Mouse (Mus musculus) lung, postnatal 0 days (tissue): Measurements from ENCODE around the gene Mbd4. TPM values are rescaled to one million over a fixed set of nuclear protein-coding genes. Genes with fewer than 3 reads are reported as not detected.

ENCODE experiments used
- ATAC-seq: fragments of 200-750 bp; cut with Nextera tagmentation; 2 replicates; pipeline ENCODE4 v1.8.0; 2017; ENCODE audit warnings: moderate library complexity
- DNase-seq: peaks from one replicate; pipeline ENCODE4 v3.0.0-alpha.2; 2016; ENCODE audit warnings: low spot score
- H3K27ac ChIP-seq: fragments of 300-500 bp; sonication (generic); 2 replicates; pipeline ENCODE4 v1.5.1; 2014; ENCODE audit warnings: antibody characterized with exemption, mild to moderate bottlenecking, low read length, mixed read lengths
- H3K27me3 ChIP-seq: fragments of 300-500 bp; sonication (generic); replicated peaks from 2 replicates; pipeline ENCODE4 v1.6.1; 2014; ENCODE audit warnings: low read length, mixed read lengths; ENCODE audit not compliant: insufficient read depth
- H3K36me3 ChIP-seq: fragments of 300-500 bp; sonication (generic); 2 replicates; pipeline ENCODE4 v1.6.1; 2014; ENCODE audit warnings: low read length, mixed read lengths; ENCODE audit not compliant: insufficient read depth
- H3K4me1 ChIP-seq: fragments of 300-500 bp; sonication (generic); 2 replicates; pipeline ENCODE4 v1.6.1; 2014; ENCODE audit warnings: antibody characterized with exemption, low read depth, low read length, mixed read lengths; ENCODE audit not compliant: insufficient read depth
- H3K4me2 ChIP-seq: fragments of 300-500 bp; sonication (generic); replicated peaks from 2 replicates; pipeline ENCODE4 v1.6.1; 2014; ENCODE audit warnings: low read depth, mild to moderate bottlenecking, low read length, moderate library complexity, mixed read lengths
- H3K4me3 ChIP-seq: fragments of 300-500 bp; sonication (generic); 2 replicates; pipeline ENCODE4 v1.5.1; 2014; ENCODE audit warnings: low read depth, low read length
- H3K9ac ChIP-seq: fragments of 300-500 bp; sonication (generic); replicated peaks from 2 replicates; pipeline ENCODE4 v1.6.1; 2014; ENCODE audit warnings: low read depth, mild to moderate bottlenecking
- H3K9me3 ChIP-seq: fragments of 300-500 bp; sonication (generic); 2 replicates; pipeline ENCODE4 v1.6.1; 2016; ENCODE audit warnings: low read length, mixed read lengths
- CTCF ChIP-seq: IDR thresholded peaks from 2 replicates; pipeline ENCODE4 v1.5.1; 2016; ENCODE audit warnings: antibody characterized with exemption, mild to moderate bottlenecking
- EP300 ChIP-seq: IDR thresholded peaks from 2 replicates; pipeline ENCODE4 v1.6.1; 2016; ENCODE audit warnings: antibody characterized with exemption, mild to moderate bottlenecking, control low read depth
- WGBS: fragments of 180-500 bp; shearing (Covaris S2); extraction: QIAGEN DNeasy Blood & Tissue Kit; methylation state at CpG from one replicate; pipeline ENCODE4 v1.1.7; 2014; 5-methylcytosine and 5-hydroxymethylcytosine counted together
- polyA plus RNA-seq: library from polyadenylated mRNA; unstranded; fragments of >200 nt; fragmentation: Nextera tagmentation; extraction: Ambion mirVana; gene quantifications from 2 replicates; pipeline ENCODE4 v1.2.1, GENCODE M21; 2015

Gene Mbd4
- polyA plus RNA-seq, 1 experiment from 2014 or later = 4.5 TPM

DNA sequence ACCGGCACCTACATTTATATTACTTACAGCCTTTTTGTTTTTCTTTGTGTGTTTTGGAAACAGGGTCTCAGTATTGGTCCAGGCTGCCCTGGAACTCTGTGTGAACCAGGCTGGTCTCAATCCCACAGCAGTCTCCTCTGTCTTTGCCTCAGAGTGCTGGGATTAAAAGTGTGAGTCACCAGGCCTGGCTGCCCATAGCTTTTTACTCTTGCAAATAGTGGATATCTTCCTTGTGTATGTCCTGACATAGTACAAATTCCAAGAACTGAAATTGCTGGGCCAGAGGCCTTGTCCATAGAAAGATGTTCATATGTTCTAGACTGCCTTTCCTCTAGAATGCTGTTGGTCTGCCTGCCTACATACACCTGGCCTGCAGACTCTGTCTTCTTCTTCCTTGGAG, 43.2 kb upstream of the Mbd4 start:
- Histone ChIP-seq H3K4me1 (no peaks in the 10 kb centered on the region; the same call in 1 of the 2 replicates), H3K27ac (peak overlapping the region; percentile 64; the same call in 1 of the 2 replicates), H3K9ac (no peak overlapping the region), H3K27me3 (no peaks in the 10 kb centered on the region), H3K9me3 (no peaks in the 10 kb centered on the region), H3K4me2 (no peak overlapping the region), H3K36me3 (no peaks in the 10 kb centered on the region), H3K4me3 (no peak overlapping the region)
- DNase-seq (peak; percentile 44), ATAC-seq (no peak)
- 79% methylated on average over 1 of the region's 1 CpGs for WGBS
- TF ChIP-seq EP300 = no peak
- no peak for TF ChIP-seq CTCF

DNA sequence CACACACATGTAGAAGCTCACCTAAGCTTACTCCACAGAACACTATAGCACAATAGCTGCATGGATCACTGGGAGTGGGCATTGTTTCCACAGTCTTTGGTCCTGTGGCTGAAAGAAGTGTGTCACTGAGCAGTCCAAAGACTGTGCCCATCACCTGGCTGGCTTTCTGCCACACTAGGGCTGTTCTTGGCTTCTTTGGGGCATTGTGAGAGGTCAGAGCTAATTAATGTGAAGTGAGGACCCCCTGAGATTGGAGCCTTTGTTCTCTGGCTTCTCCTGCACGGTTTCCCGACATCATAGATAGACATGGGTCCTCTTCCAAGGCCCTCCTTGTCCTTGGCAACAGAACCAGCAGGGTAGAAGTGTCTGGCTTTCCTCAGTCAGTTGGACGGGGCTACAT, 39.2 kb upstream of the Mbd4 start:
- TF ChIP-seq CTCF (no peak), EP300 (no peak)
- Histone ChIP-seq H3K4me2 (no peak overlapping the region), H3K27me3 (no peaks in the 10 kb centered on the region), H3K4me3 (no peak overlapping the region), H3K9me3 (no peaks in the 10 kb centered on the region), H3K36me3 (no peaks in the 10 kb centered on the region), H3K4me1 (peaks cover 6% of the 10 kb centered on the region; the same call in 1 of the 2 replicates), H3K9ac (no peak overlapping the region), H3K27ac (peak overlapping the region; percentile 51)
- 73% methylated on average over 3 of the region's 3 CpGs for WGBS
- DNase-seq (no peak), ATAC-seq (no peak)

DNA sequence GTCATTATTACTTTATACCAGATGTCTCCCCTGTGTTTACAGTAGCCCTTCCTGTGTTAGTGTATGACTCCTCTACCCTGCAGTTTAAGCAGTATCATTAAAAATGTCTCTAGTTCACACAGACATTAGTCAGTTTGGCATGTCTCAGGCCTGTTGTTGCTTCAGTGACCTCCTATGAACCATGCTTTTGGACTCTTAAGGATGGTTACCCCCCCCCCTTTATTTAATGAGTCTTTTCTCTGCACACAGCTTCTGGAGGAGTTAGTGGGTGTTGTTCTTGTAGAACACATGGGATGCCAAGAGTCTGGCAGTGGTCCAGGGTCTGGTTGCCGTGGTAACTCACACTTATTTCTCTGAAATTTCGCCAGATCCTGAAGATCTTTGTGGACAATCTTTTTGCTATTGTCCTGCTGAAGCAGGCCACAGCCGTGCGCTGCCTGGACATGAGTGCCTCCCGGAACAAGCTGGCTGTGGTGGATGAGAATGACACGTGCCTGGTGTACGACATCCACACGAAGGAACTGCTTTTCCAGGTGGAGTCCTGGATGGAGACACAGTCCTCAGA, 38.4 kb upstream of the Mbd4 start:
- WGBS = 24% methylated on average over 8 of the region's 8 CpGs
- peak; percentile 89 for DNase-seq
- Histone ChIP-seq H3K27ac (peak overlapping the region; percentile 79), H3K9ac (no peak overlapping the region), H3K9me3 (no peaks in the 10 kb centered on the region), H3K4me2 (no peak overlapping the region), H3K27me3 (no peaks in the 10 kb centered on the region), H3K36me3 (no peaks in the 10 kb centered on the region), H3K4me3 (no peak overlapping the region), H3K4me1 (peaks cover 6% of the 10 kb centered on the region; the same call in 1 of the 2 replicates)
- ATAC-seq = peak; percentile 86
- no peak; the same call in 1 of the 2 replicates for TF ChIP-seq EP300
- TF ChIP-seq CTCF = no peak

DNA sequence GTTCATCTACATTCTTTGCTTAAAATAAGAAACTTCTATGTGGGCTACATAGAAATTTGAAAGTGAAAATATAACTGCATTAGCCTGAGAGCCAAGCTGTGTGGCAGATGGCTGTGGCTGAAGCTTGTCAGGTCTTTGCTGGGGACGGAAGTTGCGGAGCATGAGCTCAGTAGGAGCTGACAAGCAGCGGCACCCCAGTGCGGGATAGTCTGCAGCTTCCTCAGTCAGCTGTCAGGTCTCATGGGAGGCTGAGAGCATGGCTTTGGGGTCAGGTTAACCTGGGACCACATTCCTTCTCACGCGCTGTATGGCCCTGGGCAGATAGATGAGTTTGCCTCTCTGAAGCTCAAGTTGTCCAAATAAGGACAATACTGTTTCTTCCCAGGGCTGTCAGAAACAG, 37.9 kb upstream of the Mbd4 start:
- H3K4me3 ChIP-seq = no peak overlapping the region
- peak overlapping the region; percentile 79 for H3K27ac ChIP-seq
- no peaks in the 10 kb centered on the region for H3K9me3 ChIP-seq
- H3K36me3 ChIP-seq = no peaks in the 10 kb centered on the region
- 38% methylated on average over 6 of the region's 6 CpGs for whole genome bisulfite sequencing
- no peak for TF ChIP-seq EP300
- no peak for TF ChIP-seq CTCF
- no peak overlapping the region; the same call in 1 of the 2 replicates for H3K4me2 ChIP-seq
- H3K4me1 ChIP-seq = peaks cover 6% of the 10 kb centered on the region; the same call in 1 of the 2 replicates
- H3K9ac ChIP-seq = no peak overlapping the region
- H3K27me3 ChIP-seq = no peaks in the 10 kb centered on the region
- DNase-seq (peak; percentile 50), ATAC-seq (peak; percentile 47)

DNA sequence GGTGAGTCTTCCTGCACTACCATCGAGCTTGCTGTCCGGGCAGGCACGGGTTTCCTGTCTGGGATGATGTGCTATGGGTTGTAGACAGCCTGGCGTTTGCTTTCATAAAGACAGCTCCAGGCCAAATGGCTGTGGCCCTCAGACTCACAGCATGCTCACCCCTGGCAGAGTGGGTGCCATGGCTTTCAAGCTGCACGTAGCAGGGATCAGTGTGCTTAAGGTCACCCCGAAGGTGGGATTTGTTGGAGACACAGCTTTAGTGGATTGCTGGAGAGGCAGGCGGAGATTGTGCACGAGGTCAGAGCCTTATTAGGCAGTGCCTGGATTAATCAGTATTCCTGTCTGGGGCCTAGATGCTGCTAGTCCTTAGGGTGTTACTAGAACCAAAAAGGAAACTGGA, 37.4 kb upstream of the Mbd4 start:
- peak overlapping the region; percentile 79 for H3K27ac ChIP-seq
- no peak for ATAC-seq
- WGBS = 58% methylated on average over 8 of the region's 8 CpGs

DNA sequence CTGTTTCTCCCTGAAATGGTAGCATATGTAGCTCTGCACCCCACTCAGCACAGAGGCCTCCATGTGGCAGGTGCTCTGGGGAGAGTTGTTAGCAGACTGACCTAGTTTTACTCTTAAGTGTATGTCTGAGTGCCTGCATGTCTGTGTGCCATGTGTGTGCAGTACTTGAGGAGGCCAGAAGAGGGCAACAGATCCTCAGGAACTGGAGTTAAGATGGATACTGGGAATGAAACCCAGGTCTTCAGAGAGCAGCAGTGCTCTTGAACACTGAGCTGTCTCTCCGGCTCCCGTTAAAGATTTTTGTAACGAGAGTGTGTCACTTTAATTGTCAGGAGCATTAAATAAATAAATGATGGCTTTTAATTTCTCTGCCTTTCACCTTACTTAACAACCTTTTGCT, 35.1 kb upstream of the Mbd4 start:
- DNase-seq (no peak), ATAC-seq (no peak)
- no peak overlapping the region for H3K9ac ChIP-seq
- WGBS = 97% methylated on average over 3 of the region's 3 CpGs
- peaks cover 6% of the 10 kb centered on the region; the same call in 1 of the 2 replicates for H3K4me1 ChIP-seq
- no peaks in the 10 kb centered on the region for H3K36me3 ChIP-seq
- no peak overlapping the region for H3K27ac ChIP-seq
- H3K4me3 ChIP-seq = no peak overlapping the region
- H3K9me3 ChIP-seq = no peaks in the 10 kb centered on the region
- TF ChIP-seq EP300 (no peak), CTCF (peak; percentile 71)
- no peak overlapping the region for H3K4me2 ChIP-seq
- no peaks in the 10 kb centered on the region for H3K27me3 ChIP-seq

More for the DNA sequence above, 37.4 kb upstream of the Mbd4 start:
- H3K27me3 ChIP-seq = no peaks in the 10 kb centered on the region
- H3K9ac ChIP-seq = no peak overlapping the region
- peaks cover 6% of the 10 kb centered on the region; the same call in 1 of the 2 replicates for H3K4me1 ChIP-seq
- no peak for DNase-seq
- no peaks in the 10 kb centered on the region for H3K36me3 ChIP-seq
- H3K4me3 ChIP-seq = no peak overlapping the region
- H3K4me2 ChIP-seq = no peak overlapping the region
- TF ChIP-seq CTCF (no peak), EP300 (no peak)
- no peaks in the 10 kb centered on the region for H3K9me3 ChIP-seq
